Mouse (Mus musculus): ENCODE measurements around the gene Tm7sf2.

DNA sequence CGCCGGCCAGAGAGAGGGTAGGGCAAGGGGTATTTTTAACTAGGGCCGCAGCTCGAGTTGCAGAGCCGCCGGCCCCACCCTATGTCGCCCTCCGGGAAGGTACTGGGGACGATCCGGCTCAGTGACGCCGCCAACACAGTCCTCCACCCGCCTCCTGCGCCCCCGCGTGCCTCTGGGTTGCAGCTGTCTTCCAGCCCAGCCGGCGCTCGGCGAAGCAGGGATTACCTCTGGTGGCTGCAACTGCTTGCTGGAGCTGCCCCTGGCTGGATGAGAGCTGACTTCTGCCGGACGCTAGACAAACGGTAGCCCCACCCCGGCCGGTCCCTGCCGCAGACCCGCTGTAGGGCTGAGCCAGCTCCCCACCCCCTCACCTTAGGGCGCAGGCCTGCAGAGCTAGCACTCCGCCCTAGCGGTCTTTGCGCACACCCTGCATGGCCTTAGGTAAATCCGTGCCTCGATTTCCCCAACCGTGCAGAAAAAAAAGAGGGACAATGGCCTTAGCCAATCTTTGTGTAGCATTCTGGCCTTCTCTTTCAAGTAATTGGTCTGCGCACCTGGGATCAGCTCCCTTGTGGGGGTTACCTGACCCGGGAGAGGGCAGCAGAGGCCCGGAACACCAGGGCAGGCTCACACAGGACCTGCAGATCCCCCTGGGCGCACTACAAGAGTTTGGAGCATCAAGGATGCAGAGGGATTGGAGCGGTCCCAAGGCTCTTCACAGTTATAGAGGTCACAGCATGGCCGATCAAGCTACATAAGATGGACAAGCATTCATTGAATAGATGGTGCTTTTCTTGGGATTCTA is 52.5 kb downstream of the Tm7sf2 start, which contains the start of gene Capn1:
- TF ChIP-seq CTCF (IDR thresholded peaks at IDR 0.05 in 2 of 3, conservative IDR thresholded peaks at IDR 0.05 in 1 of 3; ENCODE audit: control insufficient read depth in 1 of 3, insufficient read depth in 1 of 3, low read depth in 2 of 3, low read length in 3 of 3, poor library complexity in 1 of 3, severe bottlenecking in 1 of 3) (peak in 2 of 3 experiments; percentile 26 to 40; a peak in 3 of 6 replicates), POLR2A (IDR thresholded peaks at IDR 0.05; ENCODE audit: control insufficient read depth in 1 of 2, insufficient read depth in 1 of 2, low read depth in 1 of 2, low read length in 2 of 2, poor library complexity in 1 of 2) (no peak), UBTF (IDR thresholded peaks at IDR 0.05; ENCODE audit: borderline replicate concordance, insufficient read depth, low read depth, low read length) (peak; percentile 53; the same call in 1 of the 2 replicates), TCF12 (IDR thresholded peaks at IDR 0.05; ENCODE audit: low read depth, low read length) (no peak), SIN3A (IDR thresholded peaks at IDR 0.05; ENCODE audit: low read length) (no peak), MAX (IDR thresholded peaks at IDR 0.05; ENCODE audit: low read length) (no peak)

Measured in MEL (cell line).